Mouse (Mus musculus) megakaryocyte-erythroid progenitor cell, adult 5-6 weeks (primary cell): ENCODE results near the gene Gm26965. TPM values are rescaled to one million over a fixed set of nuclear protein-coding genes. Genes with fewer than 3 reads are reported as not detected.
A peak's percentile ranks its signal among the peaks of the same experiment; 100 is the strongest.
"Not testable (repeated sequence)": the region's sequence is repeated elsewhere in the genome, so short reads cannot be mapped to it uniquely, and the experiment has no call there.

Source experiments
- ATAC-seq: replicated peaks from 2 replicates; pipeline ENCODE4 v1.8.0; 2016; ENCODE audit warnings: mild to moderate bottlenecking, inconsistent platforms; ENCODE audit not compliant: severe bottlenecking, poor library complexity, low FRiP score, low TSS enrichment
- total RNA-seq, 2 experiments: library from RNA; stranded (forward) in 1 of 2; stranded (reverse) in 1 of 2; fragments of 200-1000, 215-1000 nt in 1 of 2; fragments of >200 nt in 1 of 2; fragmentation: Nextera tagmentation in 1 of 2; gene quantifications; 2 replicates each; pipeline ENCODE4 v1.2.3; 2014 to 2017

The Gm26965 gene
- not detected in 2 replicates for total RNA-seq (2014; fragmentation: Nextera tagmentation)
- total RNA-seq (2017) = not detected in 2 replicates

GRCm38 (mm10) chr13:67525753-67526410 lies at the start of gene Gm26965, which contains the start of gene Zfp87:
Gene Gm26965, minus strand, starts transcription at chr13:67526151.
Gene Zfp87, minus strand, starts transcription at chr13:67526177.
- ATAC-seq = peak; percentile 100

- ATAC-seq = no peak
Observed at GRCm38 (mm10) chr13:67572591-67573189, 46.7 kb upstream of the Gm26965 start.

GRCm38 (mm10) chr13:67553730-67554129 lies 27.8 kb upstream of the Gm26965 start, which contains the start of gene Zfp748:
Gene Zfp748, minus strand, starts transcription at chr13:67553830.
- ATAC-seq = no peak

- ATAC-seq = peak; percentile 99
Observed at GRCm38 (mm10) chr13:67552505-67553346, 26.8 kb upstream of the Gm26965 start.

GRCm38 (mm10) chr13:67545941-67546340 lies 20.0 kb upstream of the Gm26965 start:
- ATAC-seq = no peak

- ATAC-seq = no peak
Observed at GRCm38 (mm10) chr13:67527049-67527730, 1.2 kb upstream of the Gm26965 start.

GRCm38 (mm10) chr13:67500908-67501307 lies 25.0 kb downstream of the Gm26965 start:
- ATAC-seq = no peak

- peak; percentile 98 for ATAC-seq
Observed at GRCm38 (mm10) chr13:67500084-67500719, 25.7 kb downstream of the Gm26965 start, which contains the start of gene Zfp58. Gene Zfp58, minus strand, starts transcription at chr13:67500555.

GRCm38 (mm10) chr13:67495631-67496030 lies 30.3 kb downstream of the Gm26965 start:
- no peak for ATAC-seq

- peak; percentile 18 for ATAC-seq
Observed at GRCm38 (mm10) chr13:67484424-67484811, 41.5 kb downstream of the Gm26965 start.

GRCm38 (mm10) chr13:67483625-67484423 lies 42.1 kb downstream of the Gm26965 start, which contains the start of gene Zfp874b:
Gene Zfp874b, minus strand, starts transcription at chr13:67484258.
- ATAC-seq = peak; percentile 97

- ATAC-seq = no peak
Observed at GRCm38 (mm10) chr13:67481528-67481927, 44.4 kb downstream of the Gm26965 start.

- no peak for ATAC-seq
Observed at GRCm38 (mm10) chr13:67469274-67469673, 56.7 kb downstream of the Gm26965 start.

GRCm38 (mm10) chr13:67463506-67464185 lies 62.3 kb downstream of the Gm26965 start:
- ATAC-seq = not testable (repeated sequence)

- peak; percentile 25 for ATAC-seq
Observed at GRCm38 (mm10) chr13:67452021-67452309, 74.0 kb downstream of the Gm26965 start.

GRCm38 (mm10) chr13:67451172-67452020 lies 74.6 kb downstream of the Gm26965 start, which contains the start of gene Zfp874a:
Gene Zfp874a, minus strand, starts transcription at chr13:67451624.
- ATAC-seq = peak; percentile 100
